Mouse (Mus musculus) embryo, embryonic 9.5 days (tissue): ENCODE measurements around the gene Wipf2.

Source experiments
- DNase-seq: peaks from one replicate; pipeline ENCODE4 v3.0.0-alpha.2; 2017; ENCODE audit errors: extremely low spot score

Gene Wipf2

DNA sequence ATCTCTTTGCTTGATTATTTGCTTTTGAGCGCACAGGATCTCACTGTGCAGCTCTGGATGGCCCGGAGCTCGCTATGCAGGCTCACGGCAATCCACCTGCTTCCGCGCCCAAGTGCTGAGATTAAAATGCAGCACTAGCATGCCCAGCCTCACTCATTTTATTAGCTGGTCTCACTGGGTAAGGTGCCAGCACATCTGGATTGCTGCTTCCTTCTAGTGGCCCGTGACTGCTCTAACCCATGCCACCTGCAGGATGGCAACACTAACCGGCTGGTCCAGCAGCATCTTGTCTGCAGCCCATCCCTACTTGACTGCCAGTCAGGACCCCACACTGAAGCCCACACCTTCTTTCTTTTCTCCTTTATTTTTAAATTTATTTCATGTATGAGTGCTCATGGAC lies 9.3 kb upstream of the Wipf2 start:
- no peak for DNase-seq

DNA sequence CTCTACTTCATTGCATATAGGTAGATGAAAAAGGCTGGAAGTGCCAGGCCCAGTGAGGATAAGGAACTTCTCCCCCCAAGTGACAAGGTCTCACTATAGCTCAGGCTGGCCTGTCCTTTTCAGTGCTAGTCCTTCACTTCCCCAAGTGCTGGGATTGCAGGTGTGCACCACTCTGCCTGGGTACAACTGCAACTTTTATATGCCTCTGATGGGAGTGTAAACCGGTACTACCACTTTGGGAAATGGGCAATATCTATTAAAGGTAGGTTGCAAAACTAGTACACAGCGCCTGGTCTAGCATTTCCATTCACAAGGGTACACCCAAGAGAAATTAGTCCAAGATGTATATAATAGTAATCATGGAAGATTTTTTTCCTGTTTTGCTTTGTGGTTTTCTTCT lies 8.8 kb upstream of the Wipf2 start:
- DNase-seq: no peak

DNA sequence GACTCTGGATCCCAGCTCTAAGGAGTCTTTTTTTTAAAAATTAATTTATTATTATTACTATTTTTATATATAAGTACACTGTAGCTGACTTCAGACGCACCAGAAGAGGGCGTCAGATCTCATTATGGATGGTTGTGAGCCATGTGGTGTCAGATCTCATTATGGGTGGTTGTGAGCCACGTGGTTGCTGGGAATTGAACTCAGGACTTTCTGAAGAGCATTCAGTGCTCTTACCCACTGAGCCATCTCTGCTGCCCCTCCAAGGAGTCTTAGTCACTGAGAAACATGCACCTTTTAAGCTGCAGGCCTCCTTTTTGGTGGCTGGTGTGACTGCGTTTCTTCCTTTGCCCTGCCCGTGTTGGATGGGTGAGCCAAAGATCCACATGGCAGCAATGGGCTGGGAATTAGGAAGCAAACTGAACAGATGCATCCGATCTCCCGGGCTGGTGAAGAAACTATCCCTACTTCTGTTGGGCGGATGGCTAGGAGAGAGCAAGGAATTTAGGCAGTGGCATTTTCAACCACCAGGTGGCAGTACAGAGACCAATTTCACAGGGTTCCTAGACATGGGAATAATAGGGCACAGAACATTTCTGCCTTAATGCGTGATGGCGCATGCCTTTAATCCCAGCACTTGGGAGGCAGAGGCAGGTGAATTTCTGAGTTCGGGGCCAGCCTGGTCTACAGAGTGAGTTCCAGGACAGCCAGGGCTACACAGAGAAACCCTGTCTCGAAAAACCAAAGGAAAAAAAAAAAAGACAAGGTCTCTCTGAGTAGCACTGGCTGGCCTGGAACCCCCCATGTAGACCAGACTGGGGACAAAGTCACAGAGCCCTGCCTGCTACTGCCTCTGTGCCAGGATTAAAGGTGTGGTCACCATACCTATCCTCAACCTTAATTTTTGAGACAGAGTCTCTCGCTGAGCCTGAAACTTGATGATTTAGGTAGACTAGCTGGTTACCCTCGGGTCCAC lies 4.4 kb upstream of the Wipf2 start:
- peak; percentile 88 for DNase-seq

DNA sequence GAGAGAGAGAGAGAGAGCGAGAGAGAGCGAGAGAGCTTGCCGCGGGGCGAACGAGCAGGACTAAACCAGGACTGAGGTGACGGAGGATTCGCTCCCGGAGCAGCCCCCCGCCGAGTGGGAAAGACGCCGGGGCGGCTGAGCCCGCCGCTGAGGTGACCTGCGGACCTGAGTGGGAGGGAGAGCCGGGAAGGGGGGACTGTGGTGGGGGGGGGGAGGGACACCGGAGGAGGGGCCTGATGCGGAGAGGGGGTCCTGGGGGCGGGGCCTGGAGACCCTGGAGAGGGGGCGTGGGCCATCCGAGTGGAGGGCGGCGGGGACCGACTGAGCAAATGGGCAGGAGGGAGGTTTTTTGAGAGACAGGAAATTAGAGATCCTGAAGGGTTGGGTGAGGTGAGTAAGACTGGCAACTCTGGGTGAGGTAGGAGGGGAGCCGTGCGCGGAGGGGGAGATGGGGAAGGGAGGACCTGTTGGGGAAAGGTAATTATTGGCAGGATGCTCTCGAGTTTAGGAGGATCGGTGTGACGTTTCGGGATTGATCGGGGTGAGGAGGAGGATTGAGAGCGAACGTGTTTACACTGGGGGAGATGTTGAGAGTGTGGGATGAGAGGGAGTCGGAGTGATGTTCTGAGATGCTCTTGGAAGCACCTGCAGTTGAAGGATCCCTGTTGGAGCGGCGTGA lies 452 bp downstream of the Wipf2 start:
- peak; percentile 86 for DNase-seq

DNA sequence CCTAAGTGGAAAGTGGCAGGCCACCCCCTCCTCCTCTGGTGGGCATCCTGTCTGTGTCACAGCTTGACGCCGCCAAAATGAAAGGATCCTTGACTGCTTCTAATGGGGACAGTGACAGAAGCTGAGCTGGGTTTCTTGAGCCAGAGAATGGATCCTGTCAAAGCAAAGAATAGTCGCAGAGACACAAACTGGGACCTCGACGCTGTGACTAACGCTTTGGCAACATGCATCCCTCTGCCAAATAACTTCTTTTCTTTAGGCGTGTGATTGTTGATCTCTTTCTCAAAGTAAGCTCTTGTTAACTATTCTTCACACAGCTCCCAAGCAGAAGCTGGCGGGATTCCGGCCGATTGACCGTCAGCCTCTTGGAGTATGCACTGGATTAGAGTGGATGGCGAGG lies 3.9 kb downstream of the Wipf2 start:
- DNase-seq: no peak

DNA sequence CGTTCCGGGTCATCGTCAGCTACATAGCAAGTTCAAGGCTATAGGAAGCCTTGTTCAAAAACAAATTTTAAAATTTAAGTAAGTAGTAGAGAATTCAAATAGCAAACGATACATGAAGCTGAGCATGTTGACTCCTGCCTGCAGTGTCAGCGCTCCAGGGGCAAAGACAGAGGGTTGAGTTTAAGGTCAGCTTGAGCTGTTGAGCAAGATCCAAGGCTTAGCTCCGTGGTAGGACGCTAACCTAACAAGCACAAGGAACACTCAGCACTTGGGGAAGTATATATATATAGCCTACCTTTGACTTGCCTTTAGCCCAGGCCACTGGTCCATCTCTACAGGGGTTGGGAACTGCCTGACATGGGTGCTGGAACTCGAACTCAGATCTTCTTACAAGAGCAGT lies 6.5 kb downstream of the Wipf2 start:
- no peak for DNase-seq

DNA sequence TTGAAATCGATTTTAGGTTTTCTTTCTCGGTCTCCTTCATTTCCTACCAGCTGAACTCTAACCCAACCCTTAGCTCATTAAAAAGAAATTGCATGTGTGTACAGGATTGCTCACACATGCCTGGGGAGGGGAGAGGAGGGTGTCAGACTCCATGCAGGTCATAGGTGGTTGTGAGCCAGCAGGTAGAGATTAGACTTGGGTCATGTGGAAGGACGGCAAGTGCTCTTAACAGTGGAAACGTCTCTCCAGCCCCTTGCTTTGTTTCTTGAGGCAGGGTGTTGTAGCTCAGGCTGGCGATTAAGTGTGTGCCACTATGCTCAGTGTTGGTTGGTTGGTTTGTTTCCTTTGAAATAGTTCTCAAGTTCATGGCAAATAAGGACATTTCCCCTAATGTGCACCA lies 7.4 kb downstream of the Wipf2 start:
- no peak for DNase-seq

DNA sequence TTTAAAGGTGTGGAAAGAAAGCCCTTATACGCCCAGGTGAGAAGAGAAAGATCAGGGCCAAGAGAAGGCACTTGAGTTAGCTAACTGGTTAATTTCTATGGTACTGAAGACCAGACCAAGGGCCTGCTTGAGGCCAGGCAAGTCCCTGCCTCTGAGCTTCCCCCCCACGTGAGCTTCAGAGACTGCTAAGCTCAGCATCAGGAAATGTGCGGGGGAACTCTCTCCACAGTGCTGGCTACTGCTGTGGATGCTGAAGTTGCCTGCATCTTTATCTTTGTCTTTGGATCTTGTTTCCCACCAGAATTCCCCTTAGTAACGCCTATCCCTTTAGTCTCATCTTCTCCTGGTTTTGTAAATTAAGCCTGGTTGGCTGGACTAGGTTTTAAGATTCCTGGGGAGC lies 8.0 kb downstream of the Wipf2 start:
- no peak for DNase-seq

DNA sequence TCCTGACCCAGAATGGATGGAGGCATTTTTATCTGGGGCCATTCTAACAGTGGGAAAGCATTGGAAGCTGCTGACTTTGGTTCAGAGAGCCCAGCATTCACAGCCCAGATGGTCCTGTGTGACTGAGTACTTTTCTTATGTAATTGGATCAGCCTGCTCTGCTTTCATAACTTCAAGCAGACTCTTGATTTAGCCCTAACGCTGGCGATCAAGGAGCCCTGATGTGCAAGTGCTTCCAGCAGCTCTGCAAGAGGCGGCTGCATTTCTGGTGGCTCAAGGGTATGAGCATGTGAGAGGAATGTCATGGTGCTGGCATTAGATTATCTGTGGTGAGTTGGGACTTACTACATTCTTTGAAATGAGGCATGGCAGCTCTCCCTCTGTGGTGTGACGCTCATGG lies 8.6 kb downstream of the Wipf2 start:
- DNase-seq: no peak

DNA sequence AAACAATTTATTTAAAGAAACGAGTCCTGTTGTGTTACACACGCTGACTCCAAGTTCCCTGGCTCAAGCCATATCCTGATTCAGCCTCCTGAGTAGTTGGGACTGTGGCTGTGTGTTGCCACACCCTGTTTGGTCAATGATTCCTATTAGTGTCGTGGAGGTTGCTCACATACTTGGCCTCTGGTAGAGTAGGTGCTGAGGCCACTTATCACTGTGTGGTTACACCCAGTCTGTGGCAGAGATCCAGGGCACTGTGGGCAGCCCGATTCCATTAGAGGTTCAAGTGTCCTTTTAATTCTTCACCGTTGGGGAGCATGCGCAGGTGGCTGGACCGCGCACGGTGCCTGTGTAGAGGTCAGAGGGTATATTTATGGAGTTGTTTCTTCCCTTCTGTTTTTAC lies 10.5 kb downstream of the Wipf2 start:
- no peak for DNase-seq

DNA sequence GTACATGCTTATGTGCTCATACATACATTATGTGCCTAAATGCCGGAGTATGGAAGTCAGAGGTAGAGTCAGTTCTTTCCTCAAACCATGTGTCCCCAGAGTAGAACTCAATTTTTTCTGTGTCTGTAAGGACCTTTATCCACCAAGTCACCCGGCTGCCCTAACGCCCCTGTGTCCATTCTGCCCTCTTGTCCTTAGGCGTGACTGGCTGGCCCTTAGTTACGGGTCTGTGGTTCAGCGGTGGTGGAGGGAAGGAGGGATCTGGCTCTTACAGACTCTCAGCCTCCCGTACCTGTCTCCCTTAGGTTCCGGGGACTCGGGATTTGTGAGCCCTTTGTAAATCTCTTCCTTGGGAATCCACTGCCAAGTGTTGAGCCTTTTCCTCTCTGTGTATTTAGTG lies 13.6 kb downstream of the Wipf2 start:
- no peak for DNase-seq

DNA sequence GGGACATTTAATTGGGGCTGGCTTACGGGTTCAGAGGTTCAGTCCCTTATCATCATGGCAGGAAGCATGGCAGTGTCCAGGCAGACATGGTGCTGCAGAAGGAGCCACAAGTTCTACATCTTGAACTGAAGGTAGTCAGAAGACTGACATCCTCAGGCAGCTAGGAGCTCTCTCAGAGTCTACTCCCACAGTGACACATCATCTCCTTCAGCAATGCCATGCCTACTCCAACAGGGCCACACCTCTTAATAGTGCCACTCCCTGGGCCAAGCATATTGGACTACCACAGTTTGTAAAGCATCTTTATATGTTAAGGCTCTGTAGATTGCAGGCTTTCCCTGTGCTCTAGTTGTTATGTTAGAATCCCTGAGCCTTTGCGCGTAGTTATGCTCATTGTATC lies 24.3 kb downstream of the Wipf2 start:
- no peak for DNase-seq

DNA sequence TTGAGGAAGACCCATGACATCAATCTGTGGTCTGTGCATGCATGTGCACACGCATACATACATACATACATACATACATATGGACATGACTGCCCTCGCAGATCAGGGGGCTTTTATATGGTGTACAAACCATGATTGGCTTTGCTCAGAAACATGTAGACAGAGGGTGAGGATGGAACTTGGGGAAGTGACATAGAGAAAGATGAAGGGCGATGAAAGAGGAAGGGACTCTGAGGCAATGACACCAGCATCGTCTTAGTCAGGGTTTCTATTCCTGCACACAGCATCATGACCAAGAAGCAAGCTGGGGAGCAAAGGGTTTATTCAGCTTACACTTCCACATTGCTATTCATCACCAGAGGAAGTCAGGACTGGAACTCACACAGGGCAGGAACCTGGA lies 25.6 kb downstream of the Wipf2 start:
- DNase-seq: no peak

DNA sequence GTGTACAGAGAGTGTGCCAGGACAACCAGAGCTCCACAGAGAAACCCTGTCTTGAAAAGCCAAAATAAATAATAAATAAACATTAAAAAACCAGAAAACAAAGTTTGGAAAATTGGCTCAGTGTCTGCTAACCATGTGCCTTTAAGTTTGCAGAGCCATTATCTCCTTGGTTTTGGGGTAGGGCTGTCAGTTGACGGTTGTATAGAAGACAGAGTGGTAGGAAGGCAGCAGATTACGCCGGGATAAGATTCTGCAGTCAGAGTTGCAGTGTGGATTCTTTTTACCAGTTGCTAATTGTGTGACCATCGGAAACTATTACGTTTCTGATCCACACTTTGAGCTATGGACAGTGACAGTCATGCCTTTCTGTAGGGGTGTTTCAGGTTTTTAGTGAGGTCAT lies 26.5 kb downstream of the Wipf2 start:
- DNase-seq: no peak

DNA sequence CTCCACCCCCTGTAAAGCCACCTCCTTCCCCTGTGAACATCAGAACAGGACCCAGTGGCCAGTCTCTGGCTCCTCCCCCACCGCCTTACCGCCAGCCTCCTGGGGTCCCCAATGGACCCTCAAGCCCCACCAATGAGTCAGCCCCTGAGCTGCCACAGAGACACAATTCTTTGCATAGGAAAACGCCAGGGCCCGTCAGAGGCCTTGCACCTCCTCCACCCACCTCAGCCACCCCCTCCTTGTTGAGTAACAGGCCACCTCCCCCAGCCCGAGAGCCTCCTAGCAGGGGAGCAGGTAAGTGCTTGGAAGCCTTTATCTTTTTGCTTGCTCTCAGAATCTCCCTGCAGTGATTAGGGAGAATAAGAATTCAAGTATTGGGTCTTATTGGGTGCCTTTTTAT lies 29.0 kb downstream of the Wipf2 start:
- no peak for DNase-seq

DNA sequence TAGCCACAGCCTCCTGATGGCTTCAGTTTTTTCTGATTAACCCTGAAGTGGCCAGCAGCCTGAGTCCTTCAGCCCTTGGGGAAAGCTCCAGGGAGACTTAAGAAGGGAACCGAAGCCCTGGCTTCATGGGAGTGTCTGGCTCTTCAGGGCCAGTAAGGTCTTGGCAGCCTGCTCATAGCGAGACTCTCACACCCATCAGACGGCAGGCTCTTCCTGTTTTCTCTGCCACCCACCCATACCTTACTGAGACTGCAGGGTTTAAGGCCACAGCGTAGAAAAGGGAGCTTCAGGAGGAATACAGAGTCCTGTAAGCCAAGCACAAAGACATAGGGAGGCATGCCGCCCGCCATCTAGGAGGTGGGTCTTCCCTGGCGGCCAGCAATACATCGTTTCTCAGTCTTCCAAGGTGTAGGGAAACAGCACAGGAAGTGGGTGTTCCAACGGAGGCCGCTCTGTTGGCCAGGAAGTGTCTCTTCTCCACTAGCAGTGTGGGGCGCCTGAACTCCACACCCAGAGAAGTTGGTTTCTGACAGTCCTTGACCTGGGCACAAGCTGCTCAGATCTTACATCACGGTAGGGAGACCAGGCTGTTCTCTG lies 37.2 kb downstream of the Wipf2 start:
- DNase-seq: no peak

DNA sequence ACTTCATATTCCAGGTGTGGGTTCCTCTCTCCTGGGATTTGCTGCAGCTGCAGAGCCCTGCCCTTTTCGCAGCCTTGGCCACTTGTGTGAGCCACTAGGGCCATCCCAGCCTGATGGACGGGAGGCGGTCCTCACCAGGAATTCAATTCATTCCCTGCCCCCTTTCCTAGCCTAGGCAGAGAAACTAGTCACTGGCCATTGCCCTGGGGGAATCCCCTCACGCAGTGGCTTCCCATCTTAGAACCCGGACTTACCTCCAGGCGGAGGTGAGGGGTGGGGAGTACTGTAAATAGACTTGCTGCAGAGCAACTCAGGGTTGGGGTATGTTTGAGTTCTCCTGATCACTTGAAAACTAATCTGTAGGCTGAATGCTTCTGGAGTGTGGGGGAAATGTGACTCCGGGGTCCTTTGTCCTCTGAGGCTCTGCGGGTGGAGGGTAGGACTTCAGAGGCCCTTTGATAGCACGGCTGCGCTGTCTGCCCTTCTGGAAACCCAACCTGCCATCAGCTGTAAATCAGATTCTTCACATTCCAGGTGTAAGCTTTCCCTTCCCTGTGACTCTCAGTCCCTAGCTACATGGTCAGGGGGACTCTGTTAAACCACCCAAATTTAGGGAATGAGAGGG lies 39.3 kb downstream of the Wipf2 start:
- peak; percentile 80 for DNase-seq

DNA sequence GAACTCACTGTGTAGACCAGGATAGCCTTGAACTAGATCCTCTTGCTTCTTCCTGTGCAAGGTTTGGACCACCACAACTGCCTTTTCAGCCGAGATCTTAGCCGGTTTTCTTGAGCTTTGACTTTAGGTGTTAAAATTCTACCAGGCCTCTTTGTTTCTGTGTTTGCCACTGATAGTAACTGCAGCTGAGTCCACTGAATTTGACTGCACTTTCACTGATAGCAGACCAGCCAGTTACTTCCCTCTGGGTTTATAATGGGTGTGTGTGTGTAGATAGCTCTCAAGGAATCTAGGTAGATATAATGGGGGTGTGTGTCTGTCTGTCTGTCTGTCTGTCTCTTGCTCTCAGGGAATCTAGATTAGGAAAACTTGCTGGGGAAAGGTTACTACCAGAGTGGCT lies 41.1 kb downstream of the Wipf2 start:
- DNase-seq: no peak

DNA sequence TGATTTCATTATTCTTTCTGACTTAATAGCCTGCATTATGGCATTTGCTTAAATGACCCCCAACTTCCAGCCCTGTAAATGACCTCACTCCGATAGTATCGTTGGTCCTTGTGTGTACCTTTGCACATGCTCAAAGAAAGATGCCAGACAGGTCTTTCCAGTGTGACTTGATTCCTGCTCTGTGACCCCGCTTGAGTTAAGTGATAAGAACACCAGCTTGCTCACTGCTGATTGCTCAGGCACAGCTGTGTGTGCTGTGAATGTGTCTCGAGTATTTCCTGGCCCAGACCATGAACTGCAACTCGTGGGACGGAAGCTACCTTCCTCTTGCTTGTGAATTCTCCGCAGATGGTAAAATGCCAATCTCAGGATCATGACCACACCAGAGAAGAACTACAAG lies 41.6 kb downstream of the Wipf2 start:
- no peak for DNase-seq

DNA sequence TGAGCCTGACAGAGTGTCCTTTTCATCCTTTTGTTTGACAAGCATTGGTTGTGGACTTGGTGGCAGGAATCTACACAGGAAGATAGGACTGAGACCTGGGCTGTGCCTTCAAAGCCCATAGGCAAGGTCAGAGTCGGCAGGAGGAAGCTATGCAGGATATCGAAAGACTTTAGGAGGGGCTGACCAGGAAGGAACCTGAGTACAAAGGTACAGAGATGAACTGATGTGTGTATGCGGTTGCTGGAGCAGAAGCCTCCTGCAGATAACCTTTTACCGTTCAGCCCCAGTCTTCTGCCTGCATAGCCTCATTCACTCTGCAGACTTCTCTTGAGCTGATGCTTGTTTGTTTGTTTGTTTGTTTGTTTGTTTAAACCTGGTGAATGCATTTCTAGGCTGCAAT lies 42.1 kb downstream of the Wipf2 start:
- DNase-seq: no peak

DNA sequence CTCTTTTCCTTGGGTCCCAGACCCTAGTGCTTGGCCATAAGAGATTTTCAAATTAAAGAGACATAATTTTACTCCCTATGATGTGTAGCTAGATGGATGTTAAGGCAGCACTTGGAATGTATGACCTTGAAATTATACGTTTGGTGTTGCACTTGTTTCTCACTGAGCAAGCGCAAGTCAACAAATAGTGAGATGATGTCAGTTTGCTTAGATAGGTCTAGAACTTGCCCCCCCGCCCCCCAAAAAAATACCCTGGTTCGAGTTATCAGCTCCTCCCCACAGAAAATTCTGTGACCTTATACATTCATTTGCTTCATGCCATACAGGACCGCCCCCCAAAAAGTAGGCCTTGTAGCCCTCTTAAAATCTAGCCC lies 43.6 kb downstream of the Wipf2 start:
- DNase-seq: no peak

DNA sequence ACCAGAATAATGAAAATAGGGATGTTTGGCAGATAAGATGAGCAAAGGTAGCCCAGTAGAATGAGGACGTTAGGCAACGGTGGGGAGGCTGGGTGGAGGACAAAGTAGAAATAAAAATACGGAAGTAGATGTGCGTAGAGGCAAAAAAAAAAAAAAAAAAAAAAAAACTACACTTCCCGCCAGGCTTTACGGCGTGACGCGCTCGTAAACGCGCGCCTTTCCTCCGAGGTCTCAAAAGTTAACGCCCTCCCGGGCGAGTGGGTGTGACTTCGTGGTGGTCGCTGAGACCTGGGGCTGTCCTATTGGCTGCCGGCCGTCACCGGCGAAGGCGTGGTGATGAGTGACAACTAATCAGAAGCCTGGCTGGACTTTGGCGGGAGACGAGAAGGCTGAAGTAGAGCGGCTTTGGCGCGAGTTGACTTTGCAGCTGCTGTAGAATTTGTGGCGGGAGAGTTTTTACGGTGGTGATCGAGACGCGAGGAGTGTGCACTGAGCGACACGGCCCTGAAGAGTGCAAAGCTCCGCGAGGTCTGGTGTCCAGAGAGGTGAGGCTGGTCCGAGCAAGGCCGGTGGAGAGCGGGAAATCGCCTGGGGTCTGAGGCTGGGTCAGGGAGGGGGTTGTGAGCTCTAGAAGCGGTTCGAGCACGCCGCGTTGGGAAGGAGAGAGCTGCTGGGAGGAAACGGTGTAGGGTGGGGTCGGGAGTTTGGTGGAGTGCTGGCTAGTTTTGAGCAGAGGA lies 44.2 kb downstream of the Wipf2 start, which contains the start of gene Cdc6:
Cdc6 (plus strand) TSS at position 365 of the 737 bp plus-strand sequence.
- DNase-seq: peak; percentile 97
